Mouse (Mus musculus): Measurements from ENCODE around the gene Kntc1.

The Kntc1 gene

DNA sequence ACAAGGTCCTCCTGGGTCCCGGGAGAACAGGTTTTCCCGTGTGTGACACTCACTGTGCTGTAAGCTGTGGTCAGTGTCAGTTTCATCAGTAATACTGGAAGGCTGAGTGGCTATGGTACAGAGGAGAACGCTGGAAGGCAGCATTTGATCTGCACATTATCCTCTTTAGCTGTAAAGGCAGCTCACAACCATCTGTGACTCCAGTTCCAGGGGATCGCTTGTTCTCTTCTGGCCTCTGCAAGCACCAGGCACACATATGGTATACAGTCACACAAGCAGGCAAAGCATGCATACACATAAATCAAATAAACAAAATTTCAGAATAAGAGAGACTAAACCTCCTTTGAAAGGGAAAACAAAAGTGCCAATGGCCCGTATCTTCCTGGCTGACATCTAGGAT is 59.0 kb downstream of the Kntc1 start:
- no peak for DNase-seq (ENCODE audit: low read depth, low spot score)

DNA sequence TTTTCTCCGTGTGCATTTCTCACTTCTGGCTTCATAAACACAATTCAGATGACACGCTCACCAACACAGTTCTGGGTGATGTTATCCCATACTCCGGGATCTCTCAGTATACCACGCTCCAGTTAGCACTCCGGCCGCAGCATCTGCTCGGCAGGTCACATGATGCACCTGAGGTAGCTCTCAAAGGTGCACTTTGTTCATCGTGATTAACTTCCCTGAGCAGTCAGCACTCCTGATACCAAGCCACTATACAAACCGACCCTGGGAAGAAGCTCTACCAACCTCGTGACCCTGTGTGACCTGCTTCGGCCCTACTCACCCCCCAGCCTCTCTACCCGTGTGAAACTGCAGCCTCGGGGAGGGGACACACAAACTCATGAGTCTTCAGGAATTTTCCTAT is 59.6 kb downstream of the Kntc1 start:
- DNase-seq (ENCODE audit: low read depth, low spot score), result no peak

DNA sequence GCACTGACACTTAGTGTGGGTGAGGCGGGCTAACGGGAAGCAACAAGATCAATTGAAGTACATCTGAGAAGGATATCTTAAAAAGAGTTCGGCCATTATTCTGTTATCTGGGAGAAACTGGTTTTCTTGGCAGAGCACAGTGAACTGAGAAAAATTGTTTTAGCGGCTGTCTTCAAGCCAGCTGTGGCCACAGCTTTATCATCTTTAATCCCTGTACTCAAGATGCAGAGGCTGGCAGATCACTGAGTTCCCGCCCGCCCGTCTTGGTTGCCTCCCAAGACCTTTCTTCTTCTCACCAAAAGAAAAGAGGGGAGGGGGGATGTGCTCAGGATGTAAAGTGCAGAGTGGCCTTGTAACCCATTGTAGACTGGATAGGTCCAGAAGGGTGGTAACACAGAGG is 67.4 kb downstream of the Kntc1 start:
- no peak for DNase-seq (ENCODE audit: low read depth, low spot score)

DNA sequence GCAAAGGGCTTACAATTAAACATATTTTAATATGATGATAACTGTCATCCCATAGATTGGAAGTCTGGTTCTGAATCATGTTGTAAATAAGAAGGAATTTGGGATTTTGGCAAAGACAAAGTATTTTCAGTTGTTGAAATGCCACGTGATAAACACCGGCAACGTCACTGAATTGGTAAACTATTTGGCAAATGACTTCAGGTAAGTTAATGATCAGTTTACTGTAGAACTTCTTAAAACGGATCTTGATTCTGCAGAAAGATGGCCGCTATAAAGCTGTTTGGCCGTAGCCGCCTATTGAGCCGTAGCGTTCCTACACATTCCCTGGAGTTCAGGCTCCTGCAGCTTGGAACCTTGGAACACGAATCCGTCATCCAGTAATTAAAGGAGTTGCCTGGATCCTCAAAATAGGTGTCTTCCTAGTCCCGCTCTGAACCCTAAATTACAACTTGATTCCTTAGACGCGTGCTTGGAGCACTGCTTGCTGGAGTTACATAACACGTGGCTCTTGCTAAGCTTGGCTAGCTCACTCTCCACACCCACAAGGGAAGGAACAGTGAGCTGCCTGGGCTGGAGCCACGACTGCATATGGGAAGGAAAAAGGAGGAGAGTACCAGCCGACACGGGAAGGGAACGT is 69.5 kb downstream of the Kntc1 start:
- no peak for DNase-seq (ENCODE audit: low read depth, low spot score)

DNA sequence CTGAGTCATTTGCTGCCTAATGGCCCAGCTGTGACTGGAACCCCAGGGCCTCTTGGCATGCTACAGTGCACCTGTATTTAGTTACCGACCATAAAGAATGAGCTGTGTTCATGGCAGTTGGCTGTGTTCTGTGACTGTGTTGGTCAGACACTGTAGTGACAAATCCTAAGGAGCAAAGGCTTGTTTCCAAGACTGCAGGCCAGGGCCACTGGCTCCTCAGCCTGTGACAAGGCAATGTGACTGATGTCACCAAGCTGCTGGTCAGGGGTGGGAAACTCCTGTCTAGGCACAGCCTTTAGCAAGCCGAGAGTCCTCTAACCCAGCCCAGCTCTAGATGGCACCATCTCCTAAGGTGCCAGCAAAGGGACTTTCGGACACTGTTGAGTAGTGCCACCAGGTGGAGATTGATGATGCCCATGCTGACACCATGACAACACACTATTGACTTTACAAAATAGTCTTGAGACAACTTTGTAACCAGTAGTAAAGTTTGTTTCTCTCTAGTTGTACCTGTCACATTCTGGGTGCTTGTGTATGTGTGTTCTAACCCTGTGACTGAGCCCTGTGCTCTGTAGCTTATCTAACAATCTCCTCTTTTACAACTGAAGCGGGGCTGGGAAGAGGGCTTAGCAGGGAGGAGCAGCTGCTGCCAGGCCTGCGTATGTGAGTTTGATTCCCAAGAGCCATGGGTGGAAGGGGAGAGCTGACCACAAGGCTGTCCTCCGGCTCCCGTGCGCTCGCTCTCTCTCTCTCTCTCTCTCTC is 71.2 kb downstream of the Kntc1 start:
- DNase-seq (ENCODE audit: low read depth, low spot score), result no peak

DNA sequence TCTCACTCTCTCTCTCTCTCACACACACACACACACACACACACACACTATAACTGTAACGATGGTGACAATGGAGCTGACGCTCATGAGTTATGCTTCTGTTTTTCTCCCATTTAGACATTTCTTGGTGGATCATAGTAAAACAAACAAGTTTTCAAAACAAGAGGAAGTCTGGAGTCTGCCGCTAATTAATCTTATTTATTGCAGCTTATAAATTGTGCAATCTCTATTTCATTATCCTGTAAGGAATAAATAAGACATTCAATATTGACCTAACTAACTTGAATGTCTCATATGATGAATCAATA is 71.7 kb downstream of the Kntc1 start:
- DNase-seq (ENCODE audit: low read depth, low spot score), result no peak

DNA sequence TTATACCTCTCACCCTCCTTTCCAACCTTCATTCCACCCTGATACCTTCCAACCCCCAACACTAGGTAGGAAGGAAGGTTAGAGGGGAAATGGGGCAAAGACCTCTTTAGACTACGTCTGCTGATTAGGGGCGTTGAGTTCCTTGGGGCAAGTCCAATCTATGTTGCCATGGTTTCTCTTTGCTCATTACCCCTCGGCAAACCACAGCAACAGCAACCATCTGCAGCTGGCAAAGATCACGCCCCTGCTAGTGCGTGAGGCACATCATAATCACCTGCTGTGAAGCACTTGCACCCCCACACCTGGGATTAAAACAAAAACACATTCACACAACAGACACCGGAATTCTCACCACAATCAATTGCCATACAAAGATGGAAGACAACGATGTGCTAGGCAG is 73.2 kb downstream of the Kntc1 start:
- no peak for DNase-seq (ENCODE audit: low read depth, low spot score)

DNA sequence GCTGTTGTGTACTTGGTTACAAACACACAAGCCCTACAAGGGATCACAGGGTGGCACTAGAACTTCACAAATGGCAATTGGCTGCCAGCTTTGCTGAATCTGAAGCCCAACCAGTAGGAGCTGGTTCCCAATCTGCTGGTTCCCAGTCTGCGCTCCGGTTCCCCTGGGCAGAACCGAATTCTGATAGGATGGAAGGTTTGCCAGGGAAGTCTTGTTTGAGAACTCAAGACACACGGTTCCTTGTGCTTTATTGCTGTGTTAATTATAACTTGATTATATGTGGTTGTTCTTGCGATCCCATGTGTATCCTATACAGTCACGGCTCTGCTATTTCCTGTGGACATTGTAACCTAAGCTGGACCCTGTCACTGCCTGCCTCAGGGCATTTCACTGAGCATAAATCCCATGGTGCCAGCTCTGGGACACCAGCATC is 78.2 kb downstream of the Kntc1 start:
- DNase-seq (ENCODE audit: low read depth, low spot score), result no peak

DNA sequence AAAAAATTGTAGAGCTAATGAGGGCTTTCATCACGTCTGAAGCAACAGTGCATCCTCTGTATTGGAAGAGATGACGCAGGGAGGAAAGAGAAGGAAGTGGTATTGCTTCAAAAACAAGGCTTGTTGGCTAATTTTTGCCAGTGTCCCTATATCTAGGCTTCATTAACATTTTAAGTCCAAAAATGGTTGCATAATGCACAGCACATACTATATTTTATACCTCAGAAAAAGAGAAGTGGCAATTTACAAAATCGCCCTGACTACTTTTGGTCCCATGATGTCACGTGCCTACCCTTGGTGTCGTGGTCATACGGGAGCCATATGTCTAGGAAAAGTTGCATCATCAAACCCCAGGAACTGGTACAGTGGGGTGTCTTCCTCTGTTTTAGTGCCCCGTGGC is 82.8 kb downstream of the Kntc1 start:
- no peak for DNase-seq (ENCODE audit: low read depth, low spot score)

DNA sequence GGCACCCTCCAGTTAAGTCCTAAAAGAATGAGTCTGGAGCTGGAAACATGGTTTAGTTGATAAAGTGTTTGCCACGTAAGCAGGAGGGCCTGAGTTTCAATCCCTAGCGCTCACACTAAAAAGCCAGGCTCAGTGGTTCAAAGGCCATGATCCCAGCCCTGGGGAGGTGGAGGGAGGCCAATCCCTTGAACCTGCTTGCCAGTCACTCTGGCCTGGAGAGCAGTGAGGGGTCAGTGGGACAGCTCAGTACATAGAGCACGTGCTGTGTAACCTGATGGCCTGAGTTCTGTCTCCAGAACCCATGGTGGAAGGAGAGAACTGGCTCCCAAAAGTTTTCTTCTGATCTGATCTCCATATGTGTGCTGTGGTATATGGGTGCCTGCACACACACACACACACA is 85.3 kb downstream of the Kntc1 start:
- no peak for DNase-seq (ENCODE audit: low read depth, low spot score)

DNA sequence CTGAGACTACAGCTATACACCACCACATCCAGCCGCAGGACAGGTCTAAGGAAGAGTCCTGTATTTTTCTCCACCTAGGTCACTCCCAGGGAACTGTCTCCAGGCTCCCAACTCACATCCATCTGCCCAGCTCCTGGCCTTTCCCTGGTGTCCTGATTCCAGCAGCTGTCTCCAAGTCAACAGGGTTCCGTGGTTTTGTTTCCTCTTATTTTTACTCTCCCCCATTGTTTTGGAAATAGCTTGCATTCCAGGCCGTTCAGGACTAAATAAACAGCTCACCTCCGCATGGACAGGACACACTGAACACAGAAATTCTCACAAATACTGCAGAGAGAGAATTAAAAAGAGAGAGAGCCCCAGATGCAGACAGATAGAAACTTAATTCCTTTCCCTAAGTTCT is 87.9 kb downstream of the Kntc1 start:
- no peak for DNase-seq (ENCODE audit: low read depth, low spot score)

DNA sequence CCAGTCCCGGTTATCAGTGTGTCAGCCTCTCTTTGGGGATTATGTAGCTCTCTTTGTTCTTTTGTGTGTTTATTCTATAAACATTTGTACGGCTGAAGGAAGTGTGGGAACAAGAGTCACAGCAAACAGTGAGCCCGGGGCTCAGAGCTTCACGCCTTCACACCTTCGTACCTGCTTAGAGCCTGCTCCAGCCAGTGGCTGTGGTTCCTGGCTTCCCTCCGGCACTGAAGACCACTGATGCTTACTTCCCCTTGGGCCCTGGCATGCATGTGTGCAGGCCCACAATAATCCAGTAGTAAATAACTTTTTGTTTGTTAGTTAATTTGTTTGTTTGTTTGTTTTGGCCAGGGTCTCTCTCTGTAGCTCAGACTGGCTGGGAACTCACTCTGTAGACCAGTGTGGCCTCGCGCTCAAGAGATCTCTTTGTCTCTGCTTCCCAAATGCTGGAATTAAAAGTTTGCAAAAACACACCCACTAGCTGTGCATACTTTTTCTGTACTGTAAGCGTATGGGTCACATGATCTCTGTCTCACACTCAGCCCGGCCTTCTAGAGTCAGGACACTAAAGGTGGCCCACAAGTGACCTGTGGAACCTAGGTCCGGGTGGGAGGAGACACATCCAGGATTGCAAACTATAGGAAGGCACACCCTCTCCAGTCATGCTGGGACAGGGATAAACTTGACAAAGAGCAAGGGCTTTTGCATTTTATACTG is 92.9 kb downstream of the Kntc1 start:
- DNase-seq (ENCODE audit: low read depth, low spot score), result no peak

DNA sequence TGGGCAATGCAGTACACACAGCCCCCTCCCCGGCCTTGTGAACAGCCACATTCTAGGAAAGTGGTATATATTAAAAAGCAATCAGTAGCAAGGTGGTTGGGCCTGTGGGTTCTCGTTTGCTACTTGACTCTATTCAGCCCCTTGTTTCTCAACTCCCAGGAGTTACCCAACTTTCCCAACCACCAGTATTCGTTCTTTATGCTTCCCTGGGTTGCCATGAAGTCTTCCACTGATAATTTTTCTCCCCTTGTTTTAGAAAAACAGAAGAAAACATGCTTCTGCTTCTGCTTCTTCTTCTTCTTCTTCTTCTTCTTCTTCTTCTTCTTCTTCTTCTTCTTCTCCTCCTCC is 93.4 kb downstream of the Kntc1 start:
- no peak for DNase-seq (ENCODE audit: low read depth, low spot score)

DNA sequence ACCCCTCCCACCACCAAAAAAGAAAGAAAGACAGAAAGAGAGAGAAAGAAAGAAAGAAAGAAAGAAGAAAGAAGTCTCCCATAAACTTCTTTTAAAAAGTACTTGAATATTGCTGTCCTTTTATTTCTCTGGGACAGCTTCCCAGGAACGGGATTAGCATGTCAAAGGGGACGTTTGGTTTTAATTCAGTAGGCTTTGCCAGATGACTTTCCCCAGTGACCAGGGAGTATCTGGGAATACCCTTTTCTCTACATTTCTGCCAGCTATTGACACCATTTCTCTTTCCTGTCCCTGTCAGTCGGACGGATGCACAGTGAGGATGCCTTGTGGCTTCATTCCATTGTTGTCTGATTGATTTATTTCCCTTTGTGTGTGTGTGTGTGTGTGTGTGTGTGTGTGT is 94.3 kb downstream of the Kntc1 start:
- DNase-seq (ENCODE audit: low read depth, low spot score), result no peak

DNA sequence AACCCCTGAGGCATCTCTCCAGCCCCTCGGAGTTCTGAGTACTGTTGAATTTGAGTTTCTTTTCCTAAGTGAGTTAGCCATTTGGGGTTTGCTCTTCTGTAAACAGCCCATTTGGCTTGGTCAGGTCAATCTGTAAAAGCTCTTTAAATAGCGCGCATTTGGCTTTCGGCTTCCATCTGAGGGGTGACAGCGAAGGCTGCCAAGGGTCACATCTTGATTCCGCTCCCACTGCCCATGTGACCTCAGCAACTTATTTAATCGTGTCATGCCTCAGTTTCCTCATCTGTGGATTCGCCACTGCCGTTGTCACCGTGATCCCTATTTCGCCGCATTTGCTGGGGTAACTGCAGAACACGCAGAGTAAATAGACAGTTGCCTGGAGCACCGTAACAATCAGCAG is 94.8 kb downstream of the Kntc1 start:
- DNase-seq (ENCODE audit: low read depth, low spot score), result no peak

DNA sequence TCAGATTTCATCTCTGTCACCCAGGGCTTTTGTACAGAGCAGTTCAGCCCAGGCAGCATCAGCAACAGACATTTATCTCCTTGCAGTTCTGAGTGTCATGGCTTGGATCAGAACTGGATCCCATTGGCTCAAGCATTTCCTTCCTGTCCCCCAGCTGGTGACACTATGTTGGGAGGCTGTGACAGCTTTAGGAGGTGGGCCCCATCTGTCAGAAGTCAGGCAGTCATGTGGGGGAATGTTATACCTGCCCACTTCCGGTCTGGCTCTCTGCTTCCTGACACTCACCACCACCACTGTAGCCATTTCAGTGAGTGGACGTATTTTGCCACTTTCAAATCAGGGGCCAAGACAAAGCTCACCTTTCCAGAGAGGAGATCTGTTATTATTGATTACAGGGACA is 101.9 kb downstream of the Kntc1 start:
- no peak for DNase-seq (ENCODE audit: low read depth, low spot score)

DNA sequence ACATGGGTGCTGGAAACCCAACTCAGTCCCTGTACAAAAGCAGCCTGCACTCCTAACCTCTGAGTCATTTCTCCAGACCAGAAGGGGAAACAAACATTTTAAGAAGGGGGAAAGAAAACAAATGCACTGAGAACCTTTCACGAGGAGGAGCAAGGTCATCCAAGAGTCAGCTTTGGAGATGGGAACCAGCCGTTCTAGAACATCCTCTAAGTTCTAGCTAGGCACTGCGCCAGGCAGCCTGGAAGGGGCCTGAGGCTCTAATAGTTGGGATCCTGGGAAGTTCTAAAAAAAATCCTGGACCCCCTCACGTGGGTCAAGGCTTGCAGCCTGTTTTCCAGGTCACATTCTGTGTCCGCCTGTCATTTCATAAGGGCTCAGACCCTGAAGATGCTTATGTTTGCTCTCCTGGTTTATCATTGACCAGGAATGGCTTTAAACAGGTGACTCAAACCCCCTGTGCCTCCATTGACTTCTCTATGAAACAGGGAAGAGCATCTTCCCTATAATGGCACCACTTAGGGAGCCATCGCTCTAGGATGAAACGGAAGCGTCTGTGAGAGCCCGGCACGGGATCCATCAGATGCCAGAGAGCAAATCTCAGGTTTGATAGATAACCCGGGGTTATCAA is 104.5 kb downstream of the Kntc1 start:
- DNase-seq (ENCODE audit: low read depth, low spot score), result no peak

DNA sequence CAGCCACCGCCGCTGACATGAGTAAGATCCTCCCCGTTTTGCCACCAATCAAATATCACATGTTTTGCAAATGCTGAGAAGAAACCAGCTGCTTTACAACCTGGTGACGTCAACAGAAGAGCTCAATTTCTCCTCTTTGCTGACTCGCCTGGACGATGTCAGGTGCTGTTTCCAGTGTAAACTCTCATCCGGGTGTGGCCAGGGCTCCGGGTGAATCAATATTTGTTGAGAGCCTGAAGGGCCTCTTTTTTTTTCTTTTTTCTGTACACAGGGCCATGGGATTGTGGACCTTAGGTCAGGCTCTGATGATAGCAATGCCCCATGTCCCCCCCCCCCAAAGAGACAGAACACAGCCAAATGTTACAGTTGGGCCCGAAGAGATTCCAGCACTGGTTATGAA is 105.0 kb downstream of the Kntc1 start:
- no peak for DNase-seq (ENCODE audit: low read depth, low spot score)

DNA sequence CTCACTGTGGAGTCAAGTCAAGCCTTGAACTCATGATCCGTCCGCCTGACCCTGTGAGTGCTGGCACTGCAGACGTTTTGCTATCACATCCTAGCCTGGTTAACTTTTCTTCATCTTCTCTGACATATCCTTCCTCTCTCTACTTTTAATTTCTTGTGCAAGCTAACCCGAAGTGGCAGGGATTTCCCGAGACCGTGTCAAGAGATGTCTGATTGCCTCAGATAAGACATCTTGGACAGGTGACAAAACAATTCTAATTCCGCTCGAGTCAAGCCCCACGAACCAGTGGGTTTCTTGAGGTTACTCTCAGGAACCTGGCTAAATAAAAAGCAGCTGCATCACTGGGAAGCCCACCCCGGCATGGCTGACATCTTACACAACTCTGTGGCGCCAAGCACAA is 109.3 kb downstream of the Kntc1 start:
- DNase-seq (ENCODE audit: low read depth, low spot score), result no peak

DNA sequence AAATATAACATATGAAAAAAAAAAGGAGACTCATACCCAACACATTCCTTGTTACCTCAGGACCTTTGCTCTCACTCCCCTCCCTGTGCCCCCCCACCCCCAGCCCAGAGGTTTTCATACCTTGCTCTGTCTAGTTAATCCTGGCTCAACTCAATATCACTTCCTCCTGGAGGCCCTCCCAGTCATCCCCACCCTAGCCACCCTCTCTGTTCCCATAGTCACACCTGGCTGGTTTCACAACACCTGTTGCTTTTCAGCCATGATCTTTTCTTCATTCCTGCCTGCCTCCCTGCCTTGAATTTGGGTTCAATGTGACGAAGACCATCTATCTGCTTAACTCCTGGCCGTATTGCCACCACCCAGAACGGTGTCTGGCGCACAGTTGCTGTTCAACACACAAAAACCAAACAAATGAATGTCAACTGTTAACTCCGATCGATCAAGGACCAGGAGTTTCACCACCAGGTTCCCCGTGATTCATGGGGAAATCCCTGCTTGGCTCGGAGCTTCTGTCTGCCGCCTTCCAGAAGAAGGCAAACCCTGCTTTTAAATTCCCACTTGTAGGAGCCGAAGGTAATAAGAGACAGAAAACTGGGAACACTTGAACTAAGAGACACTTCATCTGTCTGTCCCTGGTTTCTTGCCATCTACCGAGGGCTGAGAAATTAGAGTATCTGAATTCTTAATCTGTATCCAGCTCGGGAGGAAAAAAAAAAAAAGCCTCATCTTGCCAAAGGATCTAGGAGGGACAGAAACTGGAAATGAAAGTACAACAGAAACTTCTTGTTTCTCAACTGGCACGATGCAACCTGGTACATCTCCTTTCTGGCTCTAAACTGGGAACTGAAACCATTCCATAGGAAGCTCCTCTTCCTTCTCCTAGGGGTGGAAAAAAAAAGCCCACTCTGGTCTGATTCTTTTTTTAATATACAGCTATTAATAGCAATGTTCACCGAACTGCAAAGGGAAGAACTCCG is 113.1 kb downstream of the Kntc1 start:
- no peak for DNase-seq (ENCODE audit: low read depth, low spot score)

DNA sequence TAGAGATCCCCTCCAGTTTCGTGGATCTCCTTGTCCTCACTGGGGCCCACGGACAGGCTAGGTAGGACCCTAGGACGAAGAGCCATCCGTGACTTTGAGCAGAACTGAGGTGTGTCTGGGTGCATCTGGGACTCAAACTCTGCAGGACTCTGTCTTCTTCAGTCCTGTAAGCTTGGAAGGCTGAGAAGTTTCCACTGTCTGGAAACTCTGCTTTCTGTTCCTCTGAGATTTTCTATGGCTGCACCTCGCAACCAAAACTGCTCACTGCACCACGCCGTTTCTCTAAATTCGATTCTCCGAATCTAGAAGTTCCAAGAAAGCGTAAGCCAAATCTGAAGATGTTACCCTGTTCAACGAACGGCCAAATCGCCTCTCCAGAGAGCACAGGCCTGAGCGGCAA is 114.4 kb downstream of the Kntc1 start:
- no peak for DNase-seq (ENCODE audit: low read depth, low spot score)

DNA sequence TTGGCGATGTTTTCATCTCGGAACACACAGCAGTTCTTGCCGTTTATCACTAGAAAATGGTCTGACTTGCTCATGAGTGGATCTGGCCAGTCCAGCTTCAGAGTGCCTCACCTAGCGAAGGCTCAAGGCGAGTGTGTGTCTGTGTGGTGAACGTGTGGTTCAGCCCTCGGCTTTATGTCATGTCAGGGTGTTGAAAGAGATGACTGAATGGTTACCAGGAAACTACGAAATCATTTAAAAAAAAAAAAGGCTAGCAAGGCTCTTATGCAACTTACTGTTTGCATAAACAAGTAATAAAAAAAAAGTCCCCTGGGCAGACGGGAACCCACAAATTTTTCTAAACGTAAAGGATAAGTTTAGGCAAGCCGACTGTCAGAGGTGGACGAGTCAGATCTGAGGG is 115.8 kb downstream of the Kntc1 start, which contains the start of gene Hcar2:
Gene Hcar2, minus strand, starts transcription at position 135 of the 400 bp plus-strand sequence.
- DNase-seq (ENCODE audit: low read depth, low spot score), result no peak

Measured in brain, embryonic 18.5 days (tissue).